Mouse (Mus musculus) lung, embryonic 14.5 days (tissue): Measurements from ENCODE around the gene Fa2h. TPM values are rescaled to one million over a fixed set of nuclear protein-coding genes. Genes with fewer than 3 reads are reported as not detected.

ENCODE experiments used
- ATAC-seq: fragments of 200-750 bp; cut with Nextera tagmentation; 2 replicates; pipeline ENCODE4 v1.8.0; 2017; ENCODE audit warnings: mild to moderate bottlenecking, moderate TSS enrichment, moderate library complexity; ENCODE audit not compliant: insufficient read depth
- DNase-seq: peaks from one replicate; pipeline ENCODE4 v3.0.0-alpha.2; 2015
- H3K27ac ChIP-seq: fragments of 300-500 bp; sonication (generic); 2 replicates; pipeline ENCODE4 v1.5.1; 2014; ENCODE audit warnings: low read depth, mild to moderate bottlenecking, moderate library complexity
- H3K27me3 ChIP-seq: fragments of 300-500 bp; sonication (generic); 2 replicates; pipeline ENCODE4 v1.6.1; 2014; ENCODE audit warnings: low read length, control low read depth; ENCODE audit not compliant: insufficient read depth
- H3K36me3 ChIP-seq: fragments of 300-500 bp; sonication (generic); 2 replicates; pipeline ENCODE4 v1.6.1; 2014; ENCODE audit warnings: control low read depth; ENCODE audit not compliant: insufficient read depth
- H3K4me1 ChIP-seq: fragments of 300-500 bp; sonication (generic); 2 replicates; pipeline ENCODE4 v1.6.1; 2014; ENCODE audit warnings: antibody characterized with exemption, control low read depth; ENCODE audit not compliant: insufficient read depth
- H3K4me2 ChIP-seq: fragments of 300-500 bp; sonication (generic); 2 replicates; pipeline ENCODE4 v1.6.1; 2014; ENCODE audit warnings: mild to moderate bottlenecking
- H3K4me3 ChIP-seq: fragments of 300-500 bp; sonication (generic); 2 replicates; pipeline ENCODE4 v1.5.1; 2014; ENCODE audit warnings: low read depth, low read length
- H3K9ac ChIP-seq: fragments of 300-500 bp; sonication (generic); 2 replicates; pipeline ENCODE4 v1.6.1; 2014
- H3K9me3 ChIP-seq: fragments of 300-500 bp; sonication (generic); 2 replicates; pipeline ENCODE4 v1.6.1; 2016; ENCODE audit warnings: low read depth, low read length, control low read depth
- CTCF ChIP-seq: IDR thresholded peaks from 2 replicates; pipeline ENCODE4 v1.5.1; 2016; ENCODE audit warnings: antibody characterized with exemption, low read depth
- WGBS: fragments of 180-500 bp; shearing (Covaris S2); extraction: QIAGEN DNeasy Blood & Tissue Kit; methylation state at CpG from one replicate; pipeline ENCODE4 v1.1.7; 2014; 5-methylcytosine and 5-hydroxymethylcytosine counted together
- polyA plus RNA-seq: library from polyadenylated mRNA; unstranded; fragments of >200 nt; fragmentation: Nextera tagmentation; extraction: Ambion mirVana; gene quantifications from 2 replicates; pipeline ENCODE4 v1.2.1, GENCODE M21; 2014

Fa2h gene
- polyA plus RNA-seq, 1 experiment from 2014 or later = 0.07 TPM

DNA sequence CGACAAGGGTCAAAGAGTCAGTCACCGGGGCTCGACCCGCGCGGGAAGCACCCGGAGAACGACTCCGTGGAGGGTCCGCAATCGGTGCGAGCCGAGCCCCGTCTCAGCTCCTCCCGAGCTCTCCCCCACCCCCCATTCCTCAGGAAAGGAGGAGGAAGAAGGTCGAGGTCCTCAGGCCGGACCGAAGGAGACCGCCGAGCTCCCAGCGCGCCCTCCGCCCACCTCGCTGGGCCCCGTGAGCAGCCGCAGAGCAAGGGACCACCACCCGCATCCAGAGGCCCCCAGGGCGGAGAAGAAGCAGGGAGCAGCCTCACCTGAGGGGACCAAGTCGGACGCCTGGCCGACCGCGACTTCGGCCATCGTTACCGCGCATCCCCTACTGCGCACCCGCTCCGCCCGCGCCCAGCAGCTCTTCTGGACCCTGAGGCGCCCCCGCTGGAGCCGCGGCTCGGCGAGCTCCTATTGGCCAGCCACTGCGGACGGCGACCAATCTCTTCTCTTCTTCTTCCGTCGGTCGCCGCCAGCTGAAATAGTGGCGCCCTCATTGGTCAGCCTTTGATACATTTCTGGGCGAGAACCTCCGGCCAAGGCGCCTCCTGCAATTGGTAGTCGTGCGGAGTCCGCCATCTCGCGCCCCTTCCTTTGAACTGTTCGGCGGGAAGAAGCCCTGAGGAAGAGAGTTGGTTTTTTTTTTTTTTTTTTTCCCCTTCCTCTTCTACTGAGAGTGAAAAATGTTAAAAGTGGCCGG is 93.6 kb downstream of the Fa2h start, which contains the start of gene Rfwd3:
Rfwd3 (minus strand) TSS at position 402 of the 748 bp plus-strand sequence.
- DNase-seq = peak; percentile 98
- ATAC-seq = peak; percentile 99
- Histone ChIP-seq H3K4me2 (peak within 1 kb of the TSS; percentile 72), H3K4me3 (peak within 1 kb of the TSS; percentile 94), H3K9ac (peak within 1 kb of the TSS; percentile 96), H3K9me3 (no peaks in the 10 kb centered on the region), H3K27ac (peak within 1 kb of the TSS; percentile 94), H3K27me3 (no peaks in the 10 kb centered on the region), H3K36me3 (peaks cover 20% of the 10 kb centered on the region), H3K4me1 (peaks cover 6% of the 10 kb centered on the region; the same call in 1 of the 2 replicates)
- 0 out of 2 replicates have a peak, but pooled peaks have one; percentile 32 for TF ChIP-seq CTCF
- WGBS = 0% methylated on average over 66 of the region's 67 CpGs

GRCm38 (mm10) chr8:111299363-111299820 is 94.2 kb downstream of the Fa2h start:
- Histone ChIP-seq H3K9me3 (no peaks in the 10 kb centered on the region), H3K27me3 (no peaks in the 10 kb centered on the region), H3K4me2 (peak overlapping the region; percentile 72), H3K27ac (peak overlapping the region; percentile 94), H3K4me1 (peaks cover 6% of the 10 kb centered on the region; the same call in 1 of the 2 replicates), H3K9ac (peak overlapping the region; percentile 96), H3K36me3 (peaks cover 25% of the 10 kb centered on the region), H3K4me3 (peak overlapping the region; percentile 94)
- TF ChIP-seq CTCF = no peak
- ATAC-seq (peak; percentile 10), DNase-seq (peak; percentile 73)
- under 1% methylated on average over 28 of the region's 28 CpGs for WGBS

GRCm38 (mm10) chr8:111298011-111298410 is 95.6 kb downstream of the Fa2h start:
- DNase-seq (no peak), ATAC-seq (no peak)
- Histone ChIP-seq H3K9ac (no peak overlapping the region), H3K36me3 (peaks cover 39% of the 10 kb centered on the region), H3K27me3 (no peaks in the 10 kb centered on the region), H3K4me2 (peak overlapping the region; percentile 72), H3K27ac (no peak overlapping the region), H3K4me3 (no peak overlapping the region), H3K4me1 (peaks cover 6% of the 10 kb centered on the region; the same call in 1 of the 2 replicates), H3K9me3 (no peaks in the 10 kb centered on the region)
- WGBS = 74% methylated on average over 1 of the region's 1 CpGs
- no peak for TF ChIP-seq CTCF

Other genes starting within 250 kb of the Fa2h start
- gene Glg1, start 134.6 kb downstream of the Fa2h start, polyA plus RNA-seq = 97.0 and 99.2 TPM in 2 replicates
- 76.7 and 82.6 TPM in 2 replicates for gene Rfwd3, start 93.6 kb downstream of the Fa2h start, polyA plus RNA-seq
- gene Mlkl, start 55.6 kb downstream of the Fa2h start, polyA plus RNA-seq = 3.2 and 3.6 TPM in 2 replicates
- 4.4 TPM in 2 replicates for gene Wdr59, start 128.3 kb upstream of the Fa2h start, polyA plus RNA-seq
- gene Znrf1, start 142.3 kb upstream of the Fa2h start, polyA plus RNA-seq = 39.4 and 51.6 TPM in 2 replicates
- 0.30 TPM in 2 replicates for gene Ldhd, start 236.6 kb upstream of the Fa2h start, polyA plus RNA-seq
- gene Zfp1, start 249.6 kb upstream of the Fa2h start, polyA plus RNA-seq = 22.0 and 22.5 TPM in 2 replicates